Mouse (Mus musculus) olfactory bulb, adult 2 months (tissue): Measurements from ENCODE around the gene Hopx.

Experiments
- CTCF ChIP-seq: fragments of 200-500 bp; IDR thresholded peaks from 2 replicates; pipeline ENCODE4 v1.5.1; 2012; ENCODE audit warnings: low read depth, mild to moderate bottlenecking, low read length, moderate library complexity; ENCODE audit not compliant: insufficient read depth
- POLR2A ChIP-seq: fragments of 200-500 bp; IDR thresholded peaks from 2 replicates; pipeline ENCODE4 v1.6.1; 2012; ENCODE audit warnings: mild to moderate bottlenecking, low read depth, low read length, moderate library complexity; ENCODE audit not compliant: insufficient read depth

- no peak for TF ChIP-seq POLR2A
- no peak for TF ChIP-seq CTCF
These were observed 30.5 kb downstream of the Hopx start for GRCm38 (mm10) chr5:77084418-77084817.
